Mouse (Mus musculus) layer of hippocampus, adult 2 months (tissue): ENCODE measurements at regions not wholly inside any gene's neighbourhood (a gene's known extent, or its start where the extent isn't known, plus 50 kb on each side); places are given as distances from the start of the nearest gene placed in this dataset.

Source experiments
- DNase-seq, 2 experiments: peaks; one replicate each; pipeline ENCODE4 v3.0.0; 2022; ENCODE audit warnings: low spot score in 2 of 2
- H3K27ac ChIP-seq: fragments of 200-600 bp; 2 replicates; pipeline ENCODE4 v1.8.1; 2022
- H3K4me3 ChIP-seq: fragments of 200-600 bp; 2 replicates; pipeline ENCODE4 v1.8.1; 2022; ENCODE audit warnings: mild to moderate bottlenecking
- CTCF ChIP-seq: fragments of 200-600 bp; conservative IDR thresholded peaks from 2 replicates; pipeline ENCODE4 v1.8.1; 2022; ENCODE audit warnings: antibody characterized with exemption, mild to moderate bottlenecking, moderate library complexity

DNA sequence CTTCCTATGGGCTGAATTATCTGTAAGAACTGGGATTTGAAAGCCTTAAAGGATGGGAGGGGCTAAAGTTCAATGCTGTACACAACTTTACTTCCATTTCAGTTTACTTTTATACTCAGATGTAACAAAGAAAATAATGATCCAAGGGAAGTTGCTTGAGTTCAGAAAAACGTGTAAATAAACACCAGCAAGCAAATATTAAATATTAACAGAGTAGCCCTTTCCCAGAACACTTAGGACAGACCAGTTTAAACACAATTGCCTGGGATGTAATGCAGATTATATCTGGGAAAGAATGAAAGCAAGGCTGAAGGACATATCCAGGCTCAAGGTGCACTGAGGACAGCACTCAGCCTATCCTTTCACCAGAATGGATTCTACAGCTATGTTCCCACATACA is 75.3 kb upstream of the Kynu start:
- no peak overlapping the region for H3K27ac ChIP-seq
- TF ChIP-seq CTCF: no peak
- no peak overlapping the region for H3K4me3 ChIP-seq
- DNase-seq: no peak
